Mouse (Mus musculus) testis, adult 2 months (tissue): ENCODE measurements around the gene Wfs1.

Experiments
- CTCF ChIP-seq: fragments of 200-500 bp; IDR thresholded peaks from 2 replicates; pipeline ENCODE4 v1.5.1; 2012; ENCODE audit warnings: low read depth, mild to moderate bottlenecking, inconsistent platforms, low read length, moderate library complexity; ENCODE audit not compliant: control insufficient read depth, insufficient read depth, insufficient replicate concordance
- POLR2A ChIP-seq: fragments of 200-500 bp; IDR thresholded peaks from 2 replicates; pipeline ENCODE4 v1.6.1; 2012; ENCODE audit warnings: low read depth, mild to moderate bottlenecking, inconsistent platforms, low read length, moderate library complexity; ENCODE audit not compliant: control insufficient read depth

GRCm38 (mm10) chr5:36942446-36942845 is 46.6 kb downstream of the Wfs1 start:
- TF ChIP-seq POLR2A = no peak
- peak; percentile 61; the same call in 1 of the 2 replicates for TF ChIP-seq CTCF
